Comparison of ENCODE assay signal across 34 mouse cellular contexts in the genomic region with DNA sequence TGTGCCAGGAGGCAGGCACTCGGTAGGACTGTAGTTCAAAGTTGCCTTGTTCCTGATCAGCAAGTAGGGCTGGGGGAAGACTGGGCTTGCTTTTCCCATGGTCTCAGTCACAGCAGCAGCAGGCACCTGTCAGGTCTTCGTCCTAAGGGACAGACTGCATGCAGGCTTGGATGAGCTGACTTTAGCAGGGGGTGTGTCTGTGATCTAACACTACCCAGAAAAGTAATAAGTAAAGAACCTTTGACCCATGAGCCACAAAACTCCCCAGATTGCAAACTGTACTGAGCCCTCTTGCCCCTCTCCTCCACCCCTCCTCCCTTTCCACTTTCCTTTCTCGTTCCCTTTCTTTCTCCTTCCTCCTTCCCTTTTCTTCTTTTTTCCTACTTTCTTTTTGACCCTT. TPM values are rescaled to one million over a fixed set of nuclear protein-coding genes. Genes with fewer than 3 reads are reported as not detected.
DNase-seq lines count a peak whose midpoint lies in the region; ATAC-seq and TF ChIP-seq lines count a peak whose summit lies in the region.
"Had no signal": no experiment of that assay in that cellular context is flagged by ENCODE, and none has a peak within 500 bp of the region (broad histone marks: within the 10 kb centered on the region; RNA-seq: fewer than 3 reads in every experiment).

No protein-coding gene starts in this region.

- no peak overlapping the region for H3K27ac ChIP-seq in kidney, embryonic 16.5 days (ENCODE audit: low read length)
- no peak overlapping the region for H3K27ac ChIP-seq in liver, adult 2 months (replicated peaks; ENCODE audit: insufficient read depth, low read depth, low read length)
- no peak overlapping the region for H3K27ac ChIP-seq in intestine, postnatal 0 days (ENCODE audit: low read depth, low read length)
- H3K27ac ChIP-seq: embryonic facial prominence, embryonic 12.5 days; embryonic facial prominence, embryonic 15.5 days; gastrocnemius, adult 2 months; heart, embryonic 15.5 days; hindbrain, embryonic 10.5 days; hindbrain, embryonic 13.5 days had no signal

- H3K36me3 ChIP-seq in kidney, embryonic 16.5 days (ENCODE audit: insufficient read depth, low read length): no peaks in the 10 kb centered on the region
- no peaks in the 10 kb centered on the region for H3K36me3 ChIP-seq in liver, adult 2 months (ENCODE audit: control insufficient read depth, insufficient read depth, low read length)
- no peaks in the 10 kb centered on the region for H3K36me3 ChIP-seq in intestine, postnatal 0 days (ENCODE audit: control insufficient read depth, insufficient read depth)
- H3K36me3 ChIP-seq: embryonic facial prominence, embryonic 12.5 days; embryonic facial prominence, embryonic 15.5 days; heart, embryonic 15.5 days; hindbrain, embryonic 10.5 days; hindbrain, embryonic 13.5 days had no signal

- no peaks in the 10 kb centered on the region for H3K9me3 ChIP-seq in kidney, embryonic 16.5 days (ENCODE audit: low read length)
- no peaks in the 10 kb centered on the region for H3K9me3 ChIP-seq in intestine, postnatal 0 days (ENCODE audit: control insufficient read depth)
- H3K9me3 ChIP-seq: embryonic facial prominence, embryonic 12.5 days; embryonic facial prominence, embryonic 15.5 days; heart, embryonic 15.5 days; hindbrain, embryonic 10.5 days; hindbrain, embryonic 13.5 days had no signal

- 20% methylated on average over 3 of the region's 3 CpGs for WGBS in kidney, embryonic 16.5 days
- WGBS in liver, adult 2 months: 6% methylated on average over 3 of the region's 3 CpGs
- WGBS in intestine, postnatal 0 days: 22% methylated on average over 3 of the region's 3 CpGs

- TF ChIP-seq POLR2A in liver, adult 2 months (IDR thresholded peaks at IDR 0.05; ENCODE audit: extremely low read depth, insufficient read depth, low read length): no peak

- H3K4me2 ChIP-seq in kidney, embryonic 16.5 days (replicated peaks; ENCODE audit: low read depth, low read length): no peak overlapping the region
- H3K4me2 ChIP-seq in intestine, postnatal 0 days (replicated peaks; ENCODE audit: low read depth): no peak overlapping the region
- H3K4me2 ChIP-seq: embryonic facial prominence, embryonic 12.5 days; embryonic facial prominence, embryonic 15.5 days; heart, embryonic 11.5 days; heart, embryonic 15.5 days; hindbrain, embryonic 13.5 days had no signal

- no peak for TF ChIP-seq CTCF in liver, adult 2 months (IDR thresholded peaks at IDR 0.05; ENCODE audit: low read depth, low read length)
- TF ChIP-seq CTCF in intestine, postnatal 0 days (IDR thresholded peaks at IDR 0.05; ENCODE audit: low read depth): no peak

- no peak for DNase-seq in kidney, postnatal 10 days
- peak; percentile 75 for DNase-seq in liver, adult 2 months (ENCODE audit: extremely low read depth, low read depth, low spot score)
- DNase-seq in liver: no peak
- DNase-seq in spleen, postnatal 10 days (ENCODE audit: low spot score in 2 of 2): no peak
- DNase-seq: adrenal gland, adult 2 months; adrenal gland, postnatal 14 days; cerebellum, adult 11 months; cerebellum, adult 2 months; cerebellum, adult 9-11 months; cerebellum, postnatal 25 days; forebrain, postnatal 0 days; gastrocnemius, adult 2 months; gastrocnemius, postnatal 14 days; heart, adult 11 months; heart, postnatal 10 days; heart, postnatal 36 days had no signal

- H3K27me3 ChIP-seq in kidney, embryonic 16.5 days (ENCODE audit: insufficient read depth, low read length): no peaks in the 10 kb centered on the region
- H3K27me3 ChIP-seq in liver, adult 2 months (ENCODE audit: control insufficient read depth, insufficient read depth, low read length): no peaks in the 10 kb centered on the region
- no peaks in the 10 kb centered on the region for H3K27me3 ChIP-seq in intestine, postnatal 0 days (replicated peaks; ENCODE audit: control insufficient read depth, insufficient read depth, low read length)
- H3K27me3 ChIP-seq: embryonic facial prominence, embryonic 12.5 days; embryonic facial prominence, embryonic 15.5 days; heart, embryonic 15.5 days; hindbrain, embryonic 13.5 days had no signal

- H3K9ac ChIP-seq in kidney, embryonic 16.5 days (replicated peaks; ENCODE audit: low read length): no peak overlapping the region
- H3K9ac ChIP-seq in liver, adult 2 months (ENCODE audit: low read depth, low read length): no peak overlapping the region
- no peak overlapping the region for H3K9ac ChIP-seq in intestine, postnatal 0 days (ENCODE audit: low read depth, low read length)
- H3K9ac ChIP-seq: embryonic facial prominence, embryonic 12.5 days; embryonic facial prominence, embryonic 15.5 days; forebrain, postnatal 0 days; heart, embryonic 15.5 days; hindbrain, embryonic 13.5 days had no signal

- ATAC-seq in kidney, embryonic 16.5 days (ENCODE audit: low FRiP score, low TSS enrichment): peak; percentile 35; the same call in 1 of the 2 replicates
- peak; percentile 53; the same call in 1 of the 2 replicates for ATAC-seq in intestine, postnatal 0 days
- ATAC-seq: CD4-positive, CD25-positive, alpha-beta regulatory T cell, adult 4 months; forebrain, embryonic 14.5 days; forebrain, postnatal 0 days had no signal

- H3K4me3 ChIP-seq in kidney, embryonic 16.5 days (ENCODE audit: low read length): no peak overlapping the region
- H3K4me3 ChIP-seq in liver, adult 2 months (ENCODE audit: insufficient read depth, low read depth, low read length): no peak overlapping the region
- no peak overlapping the region for H3K4me3 ChIP-seq in intestine, postnatal 0 days (ENCODE audit: low read depth, low read length)
- H3K4me3 ChIP-seq: embryonic facial prominence, embryonic 12.5 days; embryonic facial prominence, embryonic 15.5 days; gastrocnemius, adult 2 months; heart, embryonic 15.5 days; hindbrain, embryonic 10.5 days; hindbrain, embryonic 13.5 days had no signal

- no peaks in the 10 kb centered on the region for H3K79me2 ChIP-seq in liver, adult 2 months (ENCODE audit: control insufficient read depth, insufficient read depth, low read length)

- H3K4me1 ChIP-seq in kidney, embryonic 16.5 days (ENCODE audit: insufficient read depth, low read length): no peaks in the 10 kb centered on the region
- peaks cover 10% of the 10 kb centered on the region for H3K4me1 ChIP-seq in liver, adult 2 months (ENCODE audit: control insufficient read depth, insufficient read depth, low read length)
- no peaks in the 10 kb centered on the region for H3K4me1 ChIP-seq in intestine, postnatal 0 days (replicated peaks; ENCODE audit: control insufficient read depth, insufficient read depth, low read length)
- H3K4me1 ChIP-seq: embryonic facial prominence, embryonic 12.5 days; embryonic facial prominence, embryonic 15.5 days; heart, embryonic 15.5 days; hindbrain, embryonic 10.5 days; hindbrain, embryonic 13.5 days had no signal

RNA-seq across cellular contexts. Expression of a gene that starts 4.3 kb away (rescaled TPM):
- polyA plus RNA-seq in kidney, embryonic 16.5 days (2015; fragmentation: Nextera tagmentation; extraction: Ambion mirVana): not detected in 2 replicates
- 0.09 and 0.13 TPM in 2 replicates for total RNA-seq in liver, adult 2 months (2014; rRNA removed)
- 0.13 TPM in 1 of 2 replicates, not detected in the other for polyA plus RNA-seq in liver, adult 2 months (2012; rRNA removed)
- not detected in 2 replicates for polyA plus RNA-seq in intestine, postnatal 0 days (2015; fragmentation: Nextera tagmentation; extraction: Ambion mirVana)
- total RNA-seq: adrenal gland, adult 2 months; adrenal gland, postnatal 14 days; adrenal gland, postnatal 4 days; common myeloid progenitor, adult 5-6 weeks; forebrain, postnatal 0 days; gastrocnemius, adult 2 months; gastrocnemius, postnatal 14 days; gastrocnemius, postnatal 4 days; heart, adult 8-10 months; heart, postnatal 10 days; heart, postnatal 36 days; MEL had no signal
- polyA plus RNA-seq: adrenal gland, adult 2 months; C2C12; CD4-positive, CD25-positive, alpha-beta regulatory T cell, adult 4 months; cerebellum, adult 2 months; embryonic facial prominence, embryonic 12.5 days; embryonic facial prominence, embryonic 15.5 days; forebrain, embryonic 11.5 days; forebrain, postnatal 0 days; frontal cortex, adult 2 months; heart, embryonic 11.5 days; heart, embryonic 15.5 days; hindbrain, embryonic 10.5 days; hindbrain, embryonic 13.5 days had no signal

RNA-seq across cellular contexts. Expression of a gene that starts 54.4 kb away (rescaled TPM):
- polyA plus RNA-seq in kidney, embryonic 16.5 days (2015; fragmentation: Nextera tagmentation; extraction: Ambion mirVana): 4.0 and 4.9 TPM in 2 replicates
- total RNA-seq in liver, adult 2 months (2014; rRNA removed): 15.3 and 21.1 TPM in 2 replicates
- 3.1 and 4.2 TPM in 2 replicates for polyA plus RNA-seq in liver, adult 2 months (2012; rRNA removed)
- 3.2 and 4.1 TPM in 2 replicates for polyA plus RNA-seq in intestine, postnatal 0 days (2015; fragmentation: Nextera tagmentation; extraction: Ambion mirVana)
